Mouse (Mus musculus): ENCODE results near the gene Abcb6.
A peak's percentile ranks its signal among the peaks of the same experiment; 100 is the strongest.

The Abcb6 gene

GRCm38 (mm10) chr1:75201236-75201635, 21.0 kb upstream of the Abcb6 start:
- DNase-seq (ENCODE audit: low spot score in 2 of 2) = no peak

- DNase-seq (ENCODE audit: low spot score in 2 of 2) = peak in 1 of 2 experiments; percentile 45
Observed at GRCm38 (mm10) chr1:75192452-75192851, 12.3 kb upstream of the Abcb6 start.

DNA sequence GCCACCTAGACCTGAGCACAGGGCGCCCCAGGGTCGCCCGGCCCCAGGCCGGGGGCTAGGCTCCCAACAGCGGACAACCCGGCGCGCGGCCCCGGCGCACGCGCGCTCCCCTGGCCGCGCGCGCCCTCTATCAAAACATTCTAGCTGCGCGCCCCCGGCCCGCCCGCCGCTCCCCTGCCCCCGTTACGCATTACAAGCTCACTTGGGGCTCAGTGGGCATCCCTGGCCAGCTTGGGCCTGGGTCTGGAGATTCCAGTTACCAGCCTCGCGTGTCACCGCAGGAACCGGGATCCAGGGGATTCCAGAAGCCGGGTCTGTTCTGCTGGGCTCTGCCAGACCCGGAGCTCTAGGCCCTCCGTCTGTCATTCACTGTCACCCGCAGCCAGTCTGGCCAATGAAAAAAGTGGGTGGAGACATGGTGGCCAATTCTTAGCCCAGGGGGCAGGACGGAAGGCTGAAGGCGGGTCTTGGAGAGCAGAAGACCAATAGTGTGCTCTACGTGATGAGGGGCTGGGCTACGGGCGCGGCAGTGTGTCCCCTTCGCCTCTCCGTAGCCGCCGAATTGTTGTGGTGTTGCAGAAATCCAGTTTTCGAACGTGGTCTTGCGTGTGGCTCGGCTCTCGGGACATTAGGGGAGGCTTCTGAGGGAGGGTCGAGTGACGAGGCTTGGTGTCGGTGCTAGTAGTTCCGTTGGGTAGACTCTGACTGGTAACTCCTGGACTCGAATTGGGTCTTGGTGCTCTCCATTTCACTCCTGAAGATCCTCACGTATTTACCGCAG, 11.6 kb upstream of the Abcb6 start, which contains the start of the genes Ankzf1 and Atg9a:
Ankzf1 (plus strand) TSS at position 530 of the 781 bp plus-strand sequence.
Atg9a (minus strand) TSS at position 575 of the 781 bp plus-strand sequence.
- DNase-seq (ENCODE audit: low spot score in 2 of 2) = peak; percentile 98 to 99

DNA sequence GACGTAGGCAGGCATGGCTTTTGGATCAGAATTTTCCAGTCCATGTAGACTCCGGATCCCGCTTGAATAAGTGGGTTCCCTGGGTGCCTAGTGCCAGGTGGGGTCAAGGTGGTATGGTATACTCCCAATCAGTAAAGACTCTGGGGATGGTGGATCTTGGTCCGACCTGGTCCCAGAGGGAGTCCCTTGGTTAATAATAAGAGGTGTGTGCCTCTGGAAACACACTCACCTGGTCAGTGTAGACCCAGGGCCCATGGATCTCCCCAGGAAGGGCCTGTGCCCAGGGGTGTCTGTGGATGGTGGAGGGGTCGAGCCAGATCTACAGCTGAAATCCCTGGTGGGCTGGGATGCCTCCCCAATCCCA, 11.0 kb upstream of the Abcb6 start:
- DNase-seq (ENCODE audit: low spot score in 2 of 2) = no peak

GRCm38 (mm10) chr1:75190577-75190976, 10.4 kb upstream of the Abcb6 start:
- DNase-seq (ENCODE audit: low spot score in 2 of 2) = no peak

- DNase-seq (ENCODE audit: low spot score in 2 of 2) = no peak
Observed at GRCm38 (mm10) chr1:75187914-75188483, 7.8 kb upstream of the Abcb6 start.

- no peak for DNase-seq (ENCODE audit: low spot score in 2 of 2)
Observed at GRCm38 (mm10) chr1:75187126-75187525, 6.9 kb upstream of the Abcb6 start.

- DNase-seq (ENCODE audit: low spot score in 2 of 2) = no peak
Observed at GRCm38 (mm10) chr1:75185495-75185894, 5.3 kb upstream of the Abcb6 start.

- no peak for DNase-seq (ENCODE audit: low spot score in 2 of 2)
Observed at GRCm38 (mm10) chr1:75182160-75182559, 2.0 kb upstream of the Abcb6 start.

GRCm38 (mm10) chr1:75181377-75181870, 1.2 kb upstream of the Abcb6 start:
- DNase-seq (ENCODE audit: low spot score in 2 of 2) = no peak

DNA sequence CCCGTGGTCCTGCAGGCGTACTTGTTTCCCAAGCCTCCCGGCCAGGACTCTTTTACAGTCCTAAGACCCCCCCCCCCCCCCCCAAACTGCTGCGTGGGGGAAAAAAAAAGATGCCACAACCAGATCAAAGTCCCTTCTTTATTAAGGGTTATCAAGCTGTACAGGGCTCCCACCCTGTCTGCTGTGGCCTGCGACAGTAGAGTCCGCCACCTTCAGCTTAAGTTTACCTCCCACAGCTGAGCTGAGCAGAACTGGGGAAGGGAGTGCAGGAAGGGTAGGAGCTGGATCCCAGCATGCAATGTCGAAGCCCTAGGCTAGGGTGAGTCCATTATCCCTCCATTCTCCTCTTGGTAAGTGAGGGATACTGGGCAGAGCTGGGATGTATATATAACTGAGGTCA, 549 bp upstream of the Abcb6 start:
- DNase-seq (ENCODE audit: low spot score in 2 of 2) = no peak

- peak; percentile 31 to 36 for DNase-seq (ENCODE audit: low spot score in 2 of 2)
Observed at GRCm38 (mm10) chr1:75179334-75180104, 673 bp downstream of the Abcb6 start.

- DNase-seq (ENCODE audit: low spot score in 2 of 2) = peak; percentile 94 to 96
Observed at GRCm38 (mm10) chr1:75168472-75169464, 11.4 kb downstream of the Abcb6 start, which contains the start of gene Zfand2b. TSS of gene Zfand2b (plus strand) at chr1:75168646.

DNA sequence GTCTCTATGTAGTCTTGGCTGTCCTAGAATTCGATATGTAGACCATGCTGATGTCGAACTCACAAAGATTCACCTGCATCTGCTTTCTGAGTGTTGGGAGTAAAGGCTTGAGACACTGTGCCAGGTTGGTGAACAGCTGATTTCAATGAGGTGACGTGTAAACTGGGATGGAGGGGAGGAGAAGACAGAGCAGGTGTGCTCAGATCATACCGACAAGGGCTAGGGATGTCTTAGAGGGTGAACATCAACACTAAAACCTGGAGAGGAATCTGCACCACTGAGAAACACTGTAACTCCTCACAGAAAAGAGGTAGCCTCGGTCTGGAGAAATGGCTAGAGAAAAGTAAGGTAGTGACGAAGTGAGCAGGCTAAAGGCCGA, 12.1 kb downstream of the Abcb6 start:
- DNase-seq (ENCODE audit: low spot score in 2 of 2) = no peak

- no peak for DNase-seq (ENCODE audit: low spot score in 2 of 2)
Observed at GRCm38 (mm10) chr1:75160256-75160617, 20.0 kb downstream of the Abcb6 start.

GRCm38 (mm10) chr1:75159540-75160255, 20.5 kb downstream of the Abcb6 start:
- DNase-seq (ENCODE audit: low spot score in 2 of 2) = no peak

- no peak for DNase-seq (ENCODE audit: low spot score in 2 of 2)
Observed at GRCm38 (mm10) chr1:75158990-75159389, 21.2 kb downstream of the Abcb6 start.

DNA sequence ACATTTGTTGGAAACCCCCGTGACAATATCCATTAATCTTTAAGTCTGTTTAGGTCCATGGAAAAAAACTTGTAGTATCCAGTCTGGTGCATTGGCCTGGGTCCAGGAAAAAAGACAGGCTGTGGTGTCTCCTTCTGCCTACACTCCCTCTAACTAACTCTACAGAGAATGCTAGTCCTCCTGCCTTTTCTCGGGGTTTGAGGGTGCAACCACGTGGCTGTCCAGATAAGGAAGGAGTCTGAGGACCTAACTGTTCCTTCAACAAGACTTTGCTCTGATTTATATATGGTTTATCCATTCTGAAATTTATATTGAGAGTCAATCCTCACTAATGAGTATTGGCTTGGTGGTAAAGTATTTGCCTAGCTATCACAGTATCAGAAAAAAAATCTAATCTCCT, 24.4 kb downstream of the Abcb6 start:
- DNase-seq (ENCODE audit: low spot score in 2 of 2) = no peak

GRCm38 (mm10) chr1:75148727-75149126, 31.5 kb downstream of the Abcb6 start:
- DNase-seq (ENCODE audit: low spot score in 2 of 2) = no peak

GRCm38 (mm10) chr1:75147411-75148135, 32.6 kb downstream of the Abcb6 start:
- no peak for DNase-seq (ENCODE audit: low spot score in 2 of 2)

Data from heart, adult 9 months (tissue).